Mouse (Mus musculus): Measurements from ENCODE around the gene Tbc1d30.

Gene Tbc1d30

DNA sequence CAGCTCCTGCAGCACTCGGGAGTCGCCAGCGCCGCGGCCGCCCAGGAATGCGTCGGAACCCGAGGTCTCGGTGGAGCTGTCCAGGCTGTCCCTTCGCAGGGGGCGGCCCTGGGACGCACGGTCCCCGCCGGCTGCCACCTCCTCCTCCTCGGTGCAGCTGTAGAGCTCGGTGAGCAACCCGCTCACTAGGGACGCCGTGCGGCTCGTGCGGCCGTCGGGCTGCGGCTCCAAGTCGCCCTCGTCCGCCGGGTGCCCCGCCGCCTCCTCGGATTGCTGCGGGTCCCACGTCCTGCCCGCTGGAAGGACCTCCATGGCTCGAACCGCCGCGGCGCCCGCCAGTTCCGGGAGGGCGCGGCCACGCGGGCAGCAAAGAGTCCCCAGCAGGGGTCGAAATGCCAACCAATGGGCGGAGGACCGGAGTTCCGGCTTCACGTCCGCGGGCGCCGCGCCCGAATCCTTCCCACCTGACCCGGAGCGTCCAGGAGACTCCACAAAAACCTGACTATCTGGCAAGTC, at the start of gene Tbc1d30:
Gene Tbc1d30 (minus strand): TSS at position 213 of the 516 bp plus-strand sequence.
- peak; percentile 83 for DNase-seq (ENCODE audit: low spot score)

DNA sequence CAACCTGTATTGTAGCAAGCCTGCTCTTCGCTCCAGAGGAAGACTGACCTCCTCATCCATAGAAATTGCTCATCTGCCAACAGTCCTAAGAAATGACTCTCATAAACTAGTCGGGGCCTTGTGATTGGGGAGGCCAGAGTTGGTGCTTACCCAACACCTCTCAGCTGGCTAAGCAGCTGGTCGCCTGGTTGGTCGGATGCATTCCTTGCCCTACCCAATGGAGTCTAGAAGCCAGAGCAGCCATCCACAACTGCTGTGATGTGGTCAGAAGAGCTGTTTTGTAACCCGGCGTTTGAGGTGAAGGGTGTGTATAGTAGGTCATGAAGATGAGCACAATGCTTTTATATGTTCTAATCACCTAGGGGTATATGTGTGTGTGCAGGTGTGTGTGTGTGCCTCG, 47.5 kb upstream of the Tbc1d30 start:
- no peak for DNase-seq (ENCODE audit: low spot score)

- DNase-seq (ENCODE audit: low spot score): no peak
Measured at GRCm38 (mm10) chr10:121395542-121396176, 44.6 kb upstream of the Tbc1d30 start.

DNA sequence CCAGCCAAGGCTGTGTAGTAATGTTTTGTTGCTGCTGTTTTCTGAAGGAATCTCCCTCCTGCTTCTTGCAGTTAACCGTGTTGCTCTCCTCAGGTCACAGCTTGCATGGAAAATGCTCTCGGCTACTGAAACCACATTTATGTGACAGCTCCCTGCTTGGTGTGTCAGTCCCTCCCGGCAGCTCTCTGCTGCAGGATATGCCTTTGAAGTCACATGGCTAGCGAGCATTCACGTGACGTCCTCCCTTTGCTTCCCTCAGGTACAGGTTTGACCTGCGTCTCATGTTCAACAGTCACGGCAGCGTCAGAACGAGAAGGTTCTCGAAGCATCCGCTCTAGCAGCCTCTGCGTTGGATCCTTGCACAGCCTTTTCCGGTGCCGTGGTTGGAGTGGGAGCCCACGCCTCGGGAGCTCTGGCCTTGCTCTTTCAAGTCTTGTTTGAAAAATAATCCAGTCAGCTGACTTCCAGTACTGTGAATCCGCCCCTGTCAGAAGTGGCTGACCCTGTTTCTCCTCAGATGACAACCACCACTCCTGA, 43.8 kb upstream of the Tbc1d30 start:
- DNase-seq (ENCODE audit: low spot score): no peak

DNA sequence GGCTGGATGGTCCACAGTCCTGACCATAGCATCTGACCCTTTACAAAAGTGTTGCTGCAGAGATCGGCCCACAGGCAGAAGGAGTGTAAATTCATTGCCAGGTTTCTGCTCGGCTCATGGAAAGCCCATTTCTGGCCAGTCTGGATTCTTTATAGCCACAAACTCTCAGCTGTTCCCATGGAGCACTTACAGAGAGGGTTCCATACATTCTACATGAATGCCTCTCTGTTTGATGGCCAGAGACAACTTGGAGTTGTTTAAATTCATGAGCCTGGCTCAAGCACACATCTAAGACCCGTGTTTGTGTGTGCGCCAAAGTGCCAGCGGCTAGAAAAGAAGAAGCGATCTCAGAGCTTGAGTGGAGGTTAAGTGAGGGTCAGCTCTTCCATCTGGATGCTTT, 43.2 kb upstream of the Tbc1d30 start:
- no peak for DNase-seq (ENCODE audit: low spot score)

GRCm38 (mm10) chr10:121391901-121392300, 40.8 kb upstream of the Tbc1d30 start:
- no peak for DNase-seq (ENCODE audit: low spot score)

DNA sequence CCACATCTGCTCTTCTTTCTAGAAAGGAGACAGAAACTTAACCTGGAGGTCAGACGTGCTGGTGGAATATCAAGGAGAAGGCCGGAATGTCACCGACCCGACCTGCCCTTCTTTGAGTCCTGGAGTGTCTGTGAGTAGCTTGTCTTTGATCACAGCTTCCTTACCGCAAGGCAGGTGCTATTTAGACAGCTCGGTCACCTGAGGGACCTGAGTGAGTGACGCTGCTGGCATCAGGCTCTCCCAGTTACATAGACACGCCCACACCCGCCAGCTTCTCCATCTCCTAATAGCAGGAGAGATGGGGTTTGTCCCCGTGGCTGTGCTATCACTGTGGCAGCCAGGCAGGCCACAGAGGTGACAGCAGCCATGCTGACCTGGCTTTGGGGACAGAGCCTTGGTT, 39.5 kb upstream of the Tbc1d30 start:
- DNase-seq (ENCODE audit: low spot score): no peak

DNA sequence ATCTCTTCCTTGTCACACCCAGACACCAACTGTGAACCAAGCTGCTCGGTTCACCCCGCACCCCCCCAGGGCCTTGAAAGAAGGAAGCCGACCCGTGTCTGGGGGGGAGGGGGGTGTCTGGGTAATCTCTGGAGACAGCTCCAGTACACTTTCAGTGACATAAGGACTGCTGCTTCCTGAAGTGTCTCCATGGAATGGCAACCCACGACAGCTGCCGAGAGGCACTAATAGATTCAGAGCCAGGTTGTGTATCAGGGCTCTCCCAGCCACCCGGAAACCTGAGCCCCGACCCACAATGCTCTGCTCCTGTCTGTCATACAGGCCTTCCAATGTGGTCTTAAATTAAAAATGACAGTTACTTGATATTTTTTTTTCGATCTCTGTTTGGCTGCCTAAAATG, 35.3 kb upstream of the Tbc1d30 start:
- no peak for DNase-seq (ENCODE audit: low spot score)

GRCm38 (mm10) chr10:121385695-121386094, 34.6 kb upstream of the Tbc1d30 start:
- DNase-seq (ENCODE audit: low spot score): no peak

DNA sequence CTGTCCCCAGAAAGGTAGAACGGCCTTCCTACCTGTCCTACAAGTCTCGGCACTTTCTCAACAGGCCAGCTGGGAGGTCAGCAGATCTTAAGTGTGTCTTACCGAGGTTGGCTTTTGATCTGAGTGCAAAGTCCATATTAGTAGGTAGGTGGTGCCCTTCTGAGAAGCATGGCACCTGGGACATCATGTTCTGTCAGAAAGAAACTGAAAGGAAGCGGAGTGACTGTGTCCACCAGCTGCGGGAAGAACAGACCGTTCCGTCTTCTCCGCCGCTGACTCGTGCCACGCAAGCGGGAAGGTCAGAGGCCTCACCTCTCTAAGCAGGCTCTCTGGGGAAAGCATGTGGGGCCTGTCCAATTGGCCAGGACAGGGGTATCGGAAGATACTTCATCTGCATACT, 33.6 kb upstream of the Tbc1d30 start:
- peak; percentile 53 for DNase-seq (ENCODE audit: low spot score)

DNA sequence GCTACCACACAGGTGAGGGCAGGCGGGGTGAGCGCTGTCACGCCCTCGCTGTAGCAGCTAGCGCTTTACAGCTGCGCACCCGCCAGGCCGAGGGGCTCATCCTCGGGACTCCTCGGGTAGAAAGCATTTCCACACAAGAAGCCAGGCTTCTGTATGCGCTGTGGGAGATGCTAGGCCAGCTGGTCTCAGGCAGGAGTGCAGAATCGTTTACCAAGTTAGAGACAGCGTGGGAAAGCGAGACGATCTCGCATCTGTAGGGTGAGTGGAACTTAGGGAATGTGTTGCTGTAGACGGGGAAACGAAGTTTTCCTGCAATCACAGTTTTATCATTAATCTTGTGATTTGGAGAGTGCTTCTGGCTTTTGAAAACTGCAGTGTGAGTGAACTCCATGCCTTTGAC, 30.2 kb upstream of the Tbc1d30 start:
- no peak for DNase-seq (ENCODE audit: low spot score)

- DNase-seq (ENCODE audit: low spot score): no peak
Measured at GRCm38 (mm10) chr10:121379387-121379786, 28.3 kb upstream of the Tbc1d30 start.

GRCm38 (mm10) chr10:121376530-121377271, 25.6 kb upstream of the Tbc1d30 start:
- no peak for DNase-seq (ENCODE audit: low spot score)

DNA sequence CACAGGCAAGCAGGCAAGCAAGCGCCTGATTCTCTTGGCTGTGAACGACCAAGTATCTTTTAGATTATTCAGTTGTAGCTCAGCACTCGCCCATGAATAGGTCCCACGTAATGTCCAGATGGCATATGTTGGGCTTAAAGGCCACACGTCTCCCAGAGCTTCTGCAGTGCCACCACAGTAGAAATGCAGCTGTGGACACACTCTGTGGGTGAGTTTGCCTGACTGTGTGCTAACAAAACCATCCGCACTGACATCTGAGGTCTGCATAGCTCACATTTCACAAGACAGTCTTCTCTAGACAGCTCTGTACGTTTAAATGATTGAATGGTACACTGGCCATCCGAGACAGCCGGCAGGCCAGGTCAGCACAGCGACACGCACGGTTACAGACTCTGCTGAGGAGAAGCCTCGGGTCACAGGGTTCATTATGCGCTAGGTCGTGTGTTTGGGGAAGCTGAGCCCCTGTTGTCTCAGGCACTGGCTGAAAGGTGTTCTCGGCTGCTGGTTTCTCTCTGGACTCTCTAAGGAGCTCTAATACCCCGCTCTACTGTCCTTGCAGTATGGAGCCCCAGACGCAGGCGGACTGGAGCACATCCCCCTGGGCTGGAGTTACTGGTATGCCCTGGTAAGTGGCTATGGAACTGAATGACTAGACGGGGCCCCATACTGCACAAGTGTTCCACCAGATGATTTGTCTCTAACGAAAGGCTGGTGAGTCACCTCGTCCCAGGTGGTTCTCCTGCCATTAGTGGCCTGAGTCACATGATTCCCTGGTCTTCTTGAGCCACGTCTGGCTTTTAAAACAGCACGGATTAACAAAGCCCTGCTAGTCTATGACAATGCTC, 24.8 kb upstream of the Tbc1d30 start:
- no peak for DNase-seq (ENCODE audit: low spot score)

GRCm38 (mm10) chr10:121374693-121375620, 23.9 kb upstream of the Tbc1d30 start:
- DNase-seq (ENCODE audit: low spot score): peak; percentile 63

GRCm38 (mm10) chr10:121374013-121374412, 22.9 kb upstream of the Tbc1d30 start:
- DNase-seq (ENCODE audit: low spot score): no peak

DNA sequence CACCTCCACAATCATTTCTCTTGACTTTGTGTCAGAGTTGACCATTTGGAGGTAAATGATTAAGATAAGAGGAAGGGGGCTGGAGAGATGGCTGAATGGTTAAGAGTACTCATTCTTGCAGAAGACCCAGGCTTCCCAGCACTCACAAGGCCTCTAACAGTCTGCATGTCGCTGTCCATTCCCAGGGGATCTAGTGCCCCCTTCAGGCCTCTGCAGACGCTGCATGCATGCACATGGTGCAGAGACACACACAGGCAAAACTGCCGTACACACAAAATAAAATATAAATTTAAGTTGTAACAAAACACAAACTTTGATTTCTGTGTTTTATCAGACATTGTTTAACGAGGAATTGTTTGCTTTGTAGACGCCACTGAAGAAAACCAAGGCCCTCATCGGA, 19.7 kb upstream of the Tbc1d30 start:
- no peak for DNase-seq (ENCODE audit: low spot score)

- peak; percentile 58 for DNase-seq (ENCODE audit: low spot score)
Measured at GRCm38 (mm10) chr10:121368783-121369465, 17.8 kb upstream of the Tbc1d30 start.

DNA sequence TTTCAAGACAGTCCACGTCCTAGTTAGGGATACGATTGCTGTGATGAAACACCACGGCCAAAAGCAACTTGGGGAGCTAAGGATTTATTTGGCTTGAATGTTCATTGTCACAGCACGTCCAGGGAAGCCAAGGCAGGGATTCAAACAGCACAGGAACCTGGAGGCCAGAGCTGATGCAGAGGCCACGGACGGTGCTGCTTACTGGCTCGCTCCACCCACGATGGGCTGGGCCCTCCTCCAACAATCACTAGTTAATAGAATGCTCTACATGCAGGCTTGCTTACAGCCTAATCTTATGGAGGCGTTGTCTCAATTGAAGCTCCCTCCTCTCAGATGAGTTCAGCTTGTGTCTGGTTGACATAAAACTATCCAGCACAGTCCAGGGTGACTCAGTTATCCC, 16.7 kb upstream of the Tbc1d30 start:
- DNase-seq (ENCODE audit: low spot score): no peak

GRCm38 (mm10) chr10:121367271-121367670, 16.2 kb upstream of the Tbc1d30 start:
- DNase-seq (ENCODE audit: low spot score): no peak
